Mouse (Mus musculus) midbrain, embryonic 14.5 days (tissue): ENCODE measurements around the gene Adam22. TPM values are rescaled to one million over a fixed set of nuclear protein-coding genes. Genes with fewer than 3 reads are reported as not detected.

ENCODE experiments used
- ATAC-seq: fragments of 200-750 bp; cut with Nextera tagmentation; 2 replicates; pipeline ENCODE4 v1.8.0; 2017; ENCODE audit warnings: moderate number of reproducible peaks, moderate library complexity; ENCODE audit not compliant: low FRiP score, low TSS enrichment
- DNase-seq: peaks from one replicate; pipeline ENCODE4 v3.0.0-alpha.2; 2015
- H3K27ac ChIP-seq: fragments of 300-500 bp; sonication (generic); replicated peaks from 2 replicates; pipeline ENCODE4 v1.5.1; 2014; ENCODE audit warnings: mild to moderate bottlenecking, low read depth, low read length, moderate library complexity
- H3K27me3 ChIP-seq: fragments of 300-500 bp; sonication (generic); 2 replicates; pipeline ENCODE4 v1.6.1; 2014; ENCODE audit warnings: low read length, control low read depth, mixed read lengths; ENCODE audit not compliant: control insufficient read depth, insufficient read depth
- H3K36me3 ChIP-seq: fragments of 300-500 bp; sonication (generic); 2 replicates; pipeline ENCODE4 v1.6.1; 2014; ENCODE audit warnings: low read length, control low read depth; ENCODE audit not compliant: control insufficient read depth, insufficient read depth
- H3K4me1 ChIP-seq: fragments of 300-500 bp; sonication (generic); 2 replicates; pipeline ENCODE4 v1.6.1; 2014; ENCODE audit warnings: mild to moderate bottlenecking, antibody characterized with exemption, low read length, control low read depth; ENCODE audit not compliant: control insufficient read depth, insufficient read depth
- H3K4me2 ChIP-seq: fragments of 300-500 bp; sonication (generic); 2 replicates; pipeline ENCODE4 v1.6.1; 2014; ENCODE audit warnings: mild to moderate bottlenecking, low read length, moderate library complexity
- H3K4me3 ChIP-seq: fragments of 300-500 bp; sonication (generic); replicated peaks from 2 replicates; pipeline ENCODE4 v1.5.1; 2014; ENCODE audit warnings: low read depth, low read length
- H3K9ac ChIP-seq: fragments of 300-500 bp; sonication (generic); replicated peaks from 2 replicates; pipeline ENCODE4 v1.6.1; 2014; ENCODE audit warnings: mild to moderate bottlenecking, low read length, moderate library complexity
- H3K9me3 ChIP-seq: fragments of 300-500 bp; sonication (generic); 2 replicates; pipeline ENCODE4 v1.6.1; 2016; ENCODE audit warnings: low read length, control low read depth, mixed read lengths; ENCODE audit not compliant: control insufficient read depth
- WGBS: fragments of 180-500 bp; shearing (Covaris S2); extraction: QIAGEN DNeasy Blood & Tissue Kit; methylation state at CpG from one replicate; pipeline ENCODE4 v1.1.7; 2014; 5-methylcytosine and 5-hydroxymethylcytosine counted together
- polyA plus RNA-seq: library from polyadenylated mRNA; unstranded; fragments of >200 nt; fragmentation: Nextera tagmentation; extraction: Ambion mirVana; gene quantifications from 2 replicates; pipeline ENCODE4 v1.2.1, GENCODE M21; 2014

Gene Adam22
- polyA plus RNA-seq, 1 experiment from 2014 or later = 48.9 TPM

- no peaks in the 10 kb centered on the region for H3K27me3 ChIP-seq
- no peaks in the 10 kb centered on the region for H3K36me3 ChIP-seq
- H3K4me3 ChIP-seq = no peak overlapping the region
- DNase-seq (no peak), ATAC-seq (no peak)
- H3K9me3 ChIP-seq = no peaks in the 10 kb centered on the region
- H3K4me1 ChIP-seq = 0 out of 2 replicates have a peak, but pooled peaks cover 4% of the 10 kb centered on the region
- no peak overlapping the region for H3K4me2 ChIP-seq
- no peak overlapping the region for H3K27ac ChIP-seq
- H3K9ac ChIP-seq = no peak overlapping the region
- WGBS = 95% methylated on average over 1 of the region's 1 CpGs
Observed at GRCm38 (mm10) chr5:8291496-8291895, 76.5 kb downstream of the Adam22 start.

- H3K4me2 ChIP-seq = no peak overlapping the region
- 40% methylated on average over 6 of the region's 6 CpGs for WGBS
- H3K36me3 ChIP-seq = no peaks in the 10 kb centered on the region
- H3K4me1 ChIP-seq = 0 out of 2 replicates have a peak, but pooled peaks cover 4% of the 10 kb centered on the region
- peak; percentile 44 for DNase-seq
- H3K9ac ChIP-seq = no peak overlapping the region
- H3K9me3 ChIP-seq = no peaks in the 10 kb centered on the region
- no peaks in the 10 kb centered on the region for H3K27me3 ChIP-seq
- H3K4me3 ChIP-seq = no peak overlapping the region
- peak overlapping the region; percentile 41 for H3K27ac ChIP-seq
- ATAC-seq = peak; percentile 53; the same call in 1 of the 2 replicates
Observed at GRCm38 (mm10) chr5:8289678-8290614, 78.0 kb downstream of the Adam22 start.

- Histone ChIP-seq H3K9ac (no peak overlapping the region), H3K4me1 (no peaks in the 10 kb centered on the region), H3K36me3 (no peaks in the 10 kb centered on the region), H3K27ac (no peak overlapping the region), H3K9me3 (no peaks in the 10 kb centered on the region), H3K4me3 (no peak overlapping the region), H3K27me3 (no peaks in the 10 kb centered on the region), H3K4me2 (no peak overlapping the region)
- WGBS = 93% methylated on average over 5 of the region's 5 CpGs
- ATAC-seq (no peak), DNase-seq (no peak)
Observed at GRCm38 (mm10) chr5:8284123-8284522, 83.8 kb downstream of the Adam22 start.

- no peaks in the 10 kb centered on the region for H3K27me3 ChIP-seq
- H3K27ac ChIP-seq = no peak overlapping the region
- H3K9ac ChIP-seq = no peak overlapping the region
- no peaks in the 10 kb centered on the region for H3K4me1 ChIP-seq
- ATAC-seq (no peak), DNase-seq (no peak)
- H3K4me2 ChIP-seq = no peak overlapping the region
- no peaks in the 10 kb centered on the region for H3K36me3 ChIP-seq
- H3K9me3 ChIP-seq = no peaks in the 10 kb centered on the region
- H3K4me3 ChIP-seq = no peak overlapping the region
- 85% methylated on average over 1 of the region's 1 CpGs for WGBS
Observed at GRCm38 (mm10) chr5:8276141-8276540, 91.8 kb downstream of the Adam22 start.

GRCm38 (mm10) chr5:8257366-8257765 lies 110.6 kb downstream of the Adam22 start:
- no peak overlapping the region for H3K9ac ChIP-seq
- no peak overlapping the region for H3K4me2 ChIP-seq
- no peaks in the 10 kb centered on the region for H3K9me3 ChIP-seq
- DNase-seq (no peak), ATAC-seq (no peak)
- no peaks in the 10 kb centered on the region for H3K36me3 ChIP-seq
- H3K27ac ChIP-seq = no peak overlapping the region
- H3K4me1 ChIP-seq = no peaks in the 10 kb centered on the region
- WGBS = 93% methylated on average over 1 of the region's 1 CpGs
- H3K27me3 ChIP-seq = no peaks in the 10 kb centered on the region
- no peak overlapping the region for H3K4me3 ChIP-seq

GRCm38 (mm10) chr5:8256487-8256886 lies 111.5 kb downstream of the Adam22 start:
- H3K9ac ChIP-seq = no peak overlapping the region
- H3K27ac ChIP-seq = no peak overlapping the region
- 98% methylated on average over 4 of the region's 4 CpGs for WGBS
- DNase-seq (no peak), ATAC-seq (no peak)
- H3K36me3 ChIP-seq = no peaks in the 10 kb centered on the region
- H3K27me3 ChIP-seq = no peaks in the 10 kb centered on the region
- no peak overlapping the region for H3K4me2 ChIP-seq
- H3K4me1 ChIP-seq = no peaks in the 10 kb centered on the region
- H3K9me3 ChIP-seq = no peaks in the 10 kb centered on the region
- H3K4me3 ChIP-seq = no peak overlapping the region

- Histone ChIP-seq H3K36me3 (no peaks in the 10 kb centered on the region), H3K9me3 (no peaks in the 10 kb centered on the region), H3K4me2 (no peak overlapping the region), H3K27ac (no peak overlapping the region), H3K9ac (no peak overlapping the region), H3K4me1 (no peaks in the 10 kb centered on the region), H3K4me3 (no peak overlapping the region), H3K27me3 (no peaks in the 10 kb centered on the region)
- no peak for DNase-seq
- 94% methylated on average over 7 of the region's 7 CpGs for WGBS
- ATAC-seq = no peak
Observed at GRCm38 (mm10) chr5:8244696-8245095, 123.3 kb downstream of the Adam22 start.

- WGBS = 48% methylated on average over 4 of the region's 4 CpGs
- H3K27ac ChIP-seq = no peak overlapping the region
- no peak overlapping the region for H3K9ac ChIP-seq
- no peaks in the 10 kb centered on the region for H3K27me3 ChIP-seq
- H3K9me3 ChIP-seq = no peaks in the 10 kb centered on the region
- ATAC-seq = peak; percentile 68
- H3K4me1 ChIP-seq = no peaks in the 10 kb centered on the region
- no peak overlapping the region for H3K4me3 ChIP-seq
- DNase-seq = no peak
- H3K36me3 ChIP-seq = no peaks in the 10 kb centered on the region
- H3K4me2 ChIP-seq = no peak overlapping the region
Observed at GRCm38 (mm10) chr5:8243064-8243615, 124.8 kb downstream of the Adam22 start.

- Histone ChIP-seq H3K4me1 (no peaks in the 10 kb centered on the region), H3K27me3 (no peaks in the 10 kb centered on the region), H3K36me3 (no peaks in the 10 kb centered on the region), H3K27ac (no peak overlapping the region), H3K4me2 (no peak overlapping the region), H3K4me3 (no peak overlapping the region), H3K9me3 (no peaks in the 10 kb centered on the region), H3K9ac (no peak overlapping the region)
- ATAC-seq = no peak; the same call in 1 of the 2 replicates
- 85% methylated on average over 1 of the region's 1 CpGs for WGBS
- no peak for DNase-seq
Observed at GRCm38 (mm10) chr5:8242660-8243059, 125.3 kb downstream of the Adam22 start.
